Mouse (Mus musculus) liver, embryonic 13.5 days (tissue): ENCODE measurements around the gene Ttc21a. TPM values are rescaled to one million over a fixed set of nuclear protein-coding genes. Genes with fewer than 3 reads are reported as not detected.

Source experiments
- ATAC-seq: fragments of 200-750 bp; cut with Nextera tagmentation; 2 replicates; pipeline ENCODE4 v1.8.0; 2017; ENCODE audit warnings: low read depth, mild to moderate bottlenecking, moderate number of reproducible peaks, moderate library complexity
- DNase-seq: peaks from one replicate; pipeline ENCODE4 v3.0.0; 2022
- H3K27ac ChIP-seq: fragments of 300-500 bp; sonication (generic); 2 replicates; pipeline ENCODE4 v1.5.1; 2015; ENCODE audit warnings: moderate library complexity, mild to moderate bottlenecking, inconsistent platforms
- H3K27me3 ChIP-seq: fragments of 300-500 bp; sonication (generic); 2 replicates; pipeline ENCODE4 v1.6.1; 2015; ENCODE audit warnings: mild to moderate bottlenecking, inconsistent platforms
- H3K36me3 ChIP-seq: fragments of 300-500 bp; sonication (generic); 2 replicates; pipeline ENCODE4 v1.6.1; 2015; ENCODE audit warnings: mild to moderate bottlenecking, inconsistent platforms
- H3K4me1 ChIP-seq: fragments of 300-500 bp; sonication (generic); replicated peaks from 2 replicates; pipeline ENCODE4 v1.6.1; 2015; ENCODE audit warnings: inconsistent platforms
- H3K4me2 ChIP-seq: fragments of 300-500 bp; sonication (generic); 2 replicates; pipeline ENCODE4 v1.6.1; 2015; ENCODE audit warnings: inconsistent platforms, mild to moderate bottlenecking, moderate library complexity
- H3K4me3 ChIP-seq: fragments of 300-500 bp; sonication (generic); replicated peaks from 2 replicates; pipeline ENCODE4 v1.5.1; 2015; ENCODE audit warnings: mild to moderate bottlenecking, inconsistent platforms
- H3K9ac ChIP-seq: fragments of 300-500 bp; sonication (generic); 2 replicates; pipeline ENCODE4 v1.6.1; 2015; ENCODE audit warnings: mild to moderate bottlenecking, inconsistent platforms
- H3K9me3 ChIP-seq: fragments of 300-500 bp; sonication (generic); replicated peaks from 2 replicates; pipeline ENCODE4 v1.6.1; 2016; ENCODE audit warnings: inconsistent platforms
- WGBS: fragments of 180-500 bp; shearing (Covaris S2); methylation state at CpG from one replicate; pipeline ENCODE4 v1.1.7; 2015; ENCODE audit not compliant: insufficient replicate concordance; 5-methylcytosine and 5-hydroxymethylcytosine counted together
- polyA plus RNA-seq: library from polyadenylated mRNA; unstranded; fragments of >200 nt; fragmentation: Nextera tagmentation; extraction: Ambion mirVana; gene quantifications from 2 replicates; pipeline ENCODE4 v1.2.1, GENCODE M21; 2015

Ttc21a gene
- polyA plus RNA-seq, 1 experiment from 2014 or later = 0.09 TPM

GRCm38 (mm10) chr9:120014828-120015227 is 77.4 kb downstream of the Ttc21a start:
- DNase-seq = no peak
- Histone ChIP-seq H3K36me3 (no peaks in the 10 kb centered on the region), H3K4me2 (no peak overlapping the region), H3K9ac (no peak overlapping the region), H3K9me3 (no peaks in the 10 kb centered on the region), H3K4me1 (peaks cover 15% of the 10 kb centered on the region), H3K27me3 (peaks cover 15% of the 10 kb centered on the region), H3K27ac (no peak overlapping the region), H3K4me3 (no peak overlapping the region)
- 57% methylated on average over 6 of the region's 6 CpGs for WGBS
- no peak for ATAC-seq

- DNase-seq = no peak
- 65% methylated on average over 10 of the region's 10 CpGs for WGBS
- ATAC-seq = no peak
Measured at GRCm38 (mm10) chr9:120016956-120017355, 79.5 kb downstream of the Ttc21a start.

More at GRCm38 (mm10) chr9:120016956-120017355, 79.5 kb downstream of the Ttc21a start:
- H3K4me2 ChIP-seq = no peak overlapping the region
- H3K4me1 ChIP-seq = no peaks in the 10 kb centered on the region; the same call in 1 of the 2 replicates
- no peaks in the 10 kb centered on the region for H3K36me3 ChIP-seq
- no peak overlapping the region for H3K27ac ChIP-seq
- H3K9ac ChIP-seq = no peak overlapping the region
- no peaks in the 10 kb centered on the region for H3K9me3 ChIP-seq
- peaks cover 11% of the 10 kb centered on the region for H3K27me3 ChIP-seq
- H3K4me3 ChIP-seq = no peak overlapping the region

Other genes with a start within 250 kb of the Ttc21a start
- gene Scn10a, start 218.3 kb upstream of the Ttc21a start, polyA plus RNA-seq = 0.02 and 0.03 TPM in 2 replicates
- not detected in 2 replicates for gene Scn11a, start 112.2 kb upstream of the Ttc21a start, polyA plus RNA-seq
- 22.8 and 27.8 TPM in 2 replicates for gene Wdr48, start 42.7 kb upstream of the Ttc21a start, polyA plus RNA-seq
- 10.4 and 12.6 TPM in 2 replicates for gene Gorasp1, start within 50 bp of the Ttc21a start, polyA plus RNA-seq
- gene Csrnp1, start 47.1 kb downstream of the Ttc21a start, polyA plus RNA-seq = 1.2 and 1.3 TPM in 2 replicates
- gene Xirp1, start 86.0 kb downstream of the Ttc21a start, polyA plus RNA-seq = 0.01 and 0.14 TPM in 2 replicates
- gene Cx3cr1, start 132.3 kb downstream of the Ttc21a start, polyA plus RNA-seq = 3.5 and 4.3 TPM in 2 replicates
- gene Ccr8, start 154.5 kb downstream of the Ttc21a start, polyA plus RNA-seq = 0.13 TPM in 1 of 2 replicates, not detected in the other
- gene Slc25a38, start 172.8 kb downstream of the Ttc21a start, polyA plus RNA-seq = 137 and 138 TPM in 2 replicates
- 1,061 and 1,158 TPM in 2 replicates for gene Rpsa, start 190.1 kb downstream of the Ttc21a start, polyA plus RNA-seq
- not detected in 2 replicates for gene Mobp, start 212.1 kb downstream of the Ttc21a start, polyA plus RNA-seq